Mouse (Mus musculus): ENCODE data around the gene Kdm7a.

The Kdm7a gene

GRCm38 (mm10) chr6:39209677-39210076 is 3.1 kb upstream of the Kdm7a start:
- ATAC-seq (ENCODE audit: insufficient number of reproducible peaks, low FRiP score, low TSS enrichment): no peak

GRCm38 (mm10) chr6:39208181-39208580 is 1.6 kb upstream of the Kdm7a start:
- ATAC-seq (ENCODE audit: insufficient number of reproducible peaks, low FRiP score, low TSS enrichment): no peak

- ATAC-seq (ENCODE audit: insufficient number of reproducible peaks, low FRiP score, low TSS enrichment): peak; percentile 18; the same call in 1 of the 2 replicates
Observed at GRCm38 (mm10) chr6:39205650-39206580, 674 bp downstream of the Kdm7a start.

GRCm38 (mm10) chr6:39205064-39205649 is 1.4 kb downstream of the Kdm7a start:
- ATAC-seq (ENCODE audit: insufficient number of reproducible peaks, low FRiP score, low TSS enrichment): no peak

GRCm38 (mm10) chr6:39204444-39204843 is 2.1 kb downstream of the Kdm7a start:
- no peak for ATAC-seq (ENCODE audit: insufficient number of reproducible peaks, low FRiP score, low TSS enrichment)

- no peak for ATAC-seq (ENCODE audit: insufficient number of reproducible peaks, low FRiP score, low TSS enrichment)
Observed at GRCm38 (mm10) chr6:39203236-39203635, 3.4 kb downstream of the Kdm7a start.

- no peak for ATAC-seq (ENCODE audit: insufficient number of reproducible peaks, low FRiP score, low TSS enrichment)
Observed at GRCm38 (mm10) chr6:39193006-39193405, 13.6 kb downstream of the Kdm7a start.

- no peak for ATAC-seq (ENCODE audit: insufficient number of reproducible peaks, low FRiP score, low TSS enrichment)
Observed at GRCm38 (mm10) chr6:39191518-39191917, 15.1 kb downstream of the Kdm7a start.

- ATAC-seq (ENCODE audit: insufficient number of reproducible peaks, low FRiP score, low TSS enrichment): no peak
Observed at GRCm38 (mm10) chr6:39187227-39187626, 19.4 kb downstream of the Kdm7a start.

GRCm38 (mm10) chr6:39169089-39169488 is 37.5 kb downstream of the Kdm7a start:
- no peak for ATAC-seq (ENCODE audit: insufficient number of reproducible peaks, low FRiP score, low TSS enrichment)

GRCm38 (mm10) chr6:39164891-39165290 is 41.7 kb downstream of the Kdm7a start:
- no peak for ATAC-seq (ENCODE audit: insufficient number of reproducible peaks, low FRiP score, low TSS enrichment)

- no peak for ATAC-seq (ENCODE audit: insufficient number of reproducible peaks, low FRiP score, low TSS enrichment)
Observed at GRCm38 (mm10) chr6:39161975-39162374, 44.6 kb downstream of the Kdm7a start.

- no peak for ATAC-seq (ENCODE audit: insufficient number of reproducible peaks, low FRiP score, low TSS enrichment)
Observed at GRCm38 (mm10) chr6:39146041-39146440, 60.5 kb downstream of the Kdm7a start.

- no peak for ATAC-seq (ENCODE audit: insufficient number of reproducible peaks, low FRiP score, low TSS enrichment)
Observed at GRCm38 (mm10) chr6:39132556-39132955, 74.0 kb downstream of the Kdm7a start.

- no peak for ATAC-seq (ENCODE audit: insufficient number of reproducible peaks, low FRiP score, low TSS enrichment)
Observed at GRCm38 (mm10) chr6:39131480-39131879, 75.1 kb downstream of the Kdm7a start.

GRCm38 (mm10) chr6:39124719-39125118 is 81.9 kb downstream of the Kdm7a start:
- no peak for ATAC-seq (ENCODE audit: insufficient number of reproducible peaks, low FRiP score, low TSS enrichment)

GRCm38 (mm10) chr6:39120685-39121084 is 85.9 kb downstream of the Kdm7a start:
- no peak for ATAC-seq (ENCODE audit: insufficient number of reproducible peaks, low FRiP score, low TSS enrichment)

- no peak for ATAC-seq (ENCODE audit: insufficient number of reproducible peaks, low FRiP score, low TSS enrichment)
Observed at GRCm38 (mm10) chr6:39118456-39118881, 88.1 kb downstream of the Kdm7a start.

- ATAC-seq (ENCODE audit: insufficient number of reproducible peaks, low FRiP score, low TSS enrichment): peak; percentile 47; the same call in 1 of the 2 replicates
Observed at GRCm38 (mm10) chr6:39117584-39118455, 88.8 kb downstream of the Kdm7a start, which contains the start of gene Parp12. Parp12 (minus strand) TSS chr6:39118349.

GRCm38 (mm10) chr6:39115438-39115837 is 91.2 kb downstream of the Kdm7a start:
- no peak for ATAC-seq (ENCODE audit: insufficient number of reproducible peaks, low FRiP score, low TSS enrichment)

All from cerebellum, adult (tissue).